Mouse (Mus musculus): ENCODE measurements around the gene Gtdc1.

DNA sequence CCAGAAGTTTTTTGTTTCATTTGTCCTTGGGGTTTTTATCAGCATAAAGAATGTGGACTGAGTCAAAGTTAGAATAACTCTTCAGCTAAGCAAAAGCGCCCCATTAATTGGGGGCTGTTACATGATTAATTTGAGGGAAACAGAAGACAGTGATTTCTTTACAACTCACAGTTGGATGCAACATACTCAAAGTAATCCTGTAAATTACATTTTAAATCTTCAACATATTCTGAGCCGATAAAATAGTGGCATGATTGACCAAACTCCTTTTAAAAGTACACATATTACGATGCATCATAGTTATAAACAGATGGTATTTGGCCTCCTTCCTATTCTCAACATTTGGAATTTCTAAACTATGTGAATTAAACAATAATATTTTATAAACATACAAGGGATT lies 372.7 kb downstream of the Gtdc1 start:
- TF ChIP-seq POLR2A (IDR thresholded peaks at IDR 0.05; ENCODE audit: insufficient read depth, low read depth, low read length) (no peak), CTCF (IDR thresholded peaks at IDR 0.05) (no peak), EP300 (IDR thresholded peaks at IDR 0.05; ENCODE audit: insufficient read depth, low read depth, low read length) (no peak)
